Mouse (Mus musculus): ENCODE measurements around the gene Rassf4.

The Rassf4 gene

GRCm38 (mm10) chr6:116673471-116674282, at the start of gene Rassf4:
Gene Rassf4, minus strand, starts transcription at chr6:116673952.
- DNase-seq = peak; percentile 81

DNA sequence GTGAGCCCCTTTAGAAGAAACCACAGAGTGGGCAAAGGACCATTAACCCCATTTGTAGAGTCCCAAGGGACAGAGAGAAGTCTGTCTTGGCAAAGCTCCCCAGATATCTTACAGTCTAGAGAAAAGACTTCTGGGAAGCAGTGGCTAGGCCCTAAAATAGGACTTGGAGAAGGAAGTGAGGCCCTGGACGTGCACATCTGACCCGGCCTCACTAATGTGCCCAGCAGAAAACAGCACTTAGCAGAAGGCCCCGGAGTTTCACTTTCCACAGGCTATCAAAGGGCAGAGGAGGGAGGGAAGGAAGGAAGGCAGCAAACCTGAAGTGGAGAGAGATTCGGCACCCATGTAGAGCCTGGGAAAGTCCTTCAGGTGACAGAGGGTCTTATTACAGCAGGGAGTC, 45.2 kb upstream of the Rassf4 start:
- no peak for DNase-seq

DNA sequence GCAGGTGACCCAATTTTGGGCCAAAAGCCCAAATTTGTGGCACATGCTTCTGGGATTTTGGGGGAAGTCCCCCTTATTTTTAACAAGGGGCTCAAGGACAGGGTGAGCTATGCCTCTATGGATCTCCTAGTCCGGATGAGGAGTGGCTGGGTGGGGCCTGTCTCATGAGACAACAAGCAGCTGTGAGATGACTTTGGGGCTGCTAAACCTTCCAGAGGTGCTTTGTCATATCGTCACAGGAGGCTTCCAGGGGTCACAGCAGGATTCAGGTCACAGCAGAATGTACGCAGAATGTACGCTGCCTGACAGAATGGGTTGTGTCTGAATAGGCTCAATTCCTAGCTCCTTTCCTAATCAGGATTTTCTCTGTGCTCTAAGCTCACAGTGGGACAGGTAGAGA, 44.6 kb upstream of the Rassf4 start:
- DNase-seq = no peak

DNA sequence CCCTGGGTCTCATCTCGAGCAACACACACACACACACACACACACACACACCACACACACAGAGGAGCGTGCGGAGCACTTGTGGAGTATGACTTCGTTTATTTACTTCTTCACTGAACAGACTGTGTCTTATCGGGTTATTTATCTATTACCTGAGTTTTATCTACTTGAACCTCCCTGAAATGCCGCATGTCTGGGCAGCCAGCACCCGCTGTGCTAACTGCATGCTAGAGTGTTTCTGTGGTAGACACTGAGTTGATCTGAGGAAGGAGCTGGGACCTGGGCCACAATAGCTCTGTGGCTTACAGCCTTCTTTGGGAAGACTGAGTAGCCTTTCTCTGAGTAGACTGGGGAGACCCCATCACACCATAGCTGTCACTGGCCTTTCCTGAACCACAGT, 44.1 kb upstream of the Rassf4 start:
- DNase-seq = no peak

- no peak for DNase-seq
These were observed 42.9 kb upstream of the Rassf4 start, which contains the start of gene Tmem72 for GRCm38 (mm10) chr6:116716666-116717065. Gene Tmem72, minus strand, starts transcription at chr6:116716913.

DNA sequence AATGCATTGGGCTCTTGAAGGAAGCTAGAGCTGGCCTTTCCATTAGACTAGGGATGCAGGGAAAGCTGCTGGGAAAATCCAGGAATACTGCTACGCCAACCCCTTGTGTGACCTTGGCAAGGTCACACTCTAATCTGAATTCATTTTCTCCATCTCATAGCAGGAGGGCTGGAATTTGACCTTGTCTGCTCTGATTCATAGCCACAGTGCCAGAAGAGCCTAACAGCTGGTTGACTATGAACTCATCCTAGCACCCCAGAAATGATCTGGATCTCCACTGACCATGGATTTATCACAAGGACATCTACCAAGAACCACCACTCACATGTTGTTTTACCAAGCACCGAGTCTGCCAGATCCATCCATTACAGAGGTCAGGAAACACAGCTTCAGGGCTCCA, 41.4 kb upstream of the Rassf4 start:
- no peak for DNase-seq

DNA sequence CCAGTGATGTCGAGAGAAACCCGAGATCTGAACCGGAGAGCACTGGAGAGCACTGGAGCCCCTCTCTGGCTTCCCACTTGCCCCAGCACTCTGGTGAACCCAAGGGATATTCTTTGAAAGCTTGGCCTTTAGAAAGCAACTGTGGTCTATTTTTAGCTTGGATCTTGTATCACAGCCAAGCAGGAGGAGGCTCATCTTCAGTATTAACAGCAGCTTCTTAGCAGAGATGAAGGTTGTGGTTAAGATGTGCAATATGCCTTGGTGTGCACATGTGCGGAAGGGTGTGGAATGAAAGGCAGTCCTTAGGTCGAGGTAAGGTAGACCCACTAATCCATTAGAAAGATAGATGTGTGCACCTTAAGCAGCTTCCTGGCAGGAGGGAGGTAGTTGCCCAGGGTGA, 40.8 kb upstream of the Rassf4 start:
- DNase-seq = no peak

- DNase-seq = no peak
These were observed 40.2 kb upstream of the Rassf4 start for GRCm38 (mm10) chr6:116713966-116714365.

GRCm38 (mm10) chr6:116712503-116712902, 38.8 kb upstream of the Rassf4 start:
- no peak for DNase-seq

- DNase-seq = no peak
These were observed 38.3 kb upstream of the Rassf4 start for GRCm38 (mm10) chr6:116712062-116712461.

DNA sequence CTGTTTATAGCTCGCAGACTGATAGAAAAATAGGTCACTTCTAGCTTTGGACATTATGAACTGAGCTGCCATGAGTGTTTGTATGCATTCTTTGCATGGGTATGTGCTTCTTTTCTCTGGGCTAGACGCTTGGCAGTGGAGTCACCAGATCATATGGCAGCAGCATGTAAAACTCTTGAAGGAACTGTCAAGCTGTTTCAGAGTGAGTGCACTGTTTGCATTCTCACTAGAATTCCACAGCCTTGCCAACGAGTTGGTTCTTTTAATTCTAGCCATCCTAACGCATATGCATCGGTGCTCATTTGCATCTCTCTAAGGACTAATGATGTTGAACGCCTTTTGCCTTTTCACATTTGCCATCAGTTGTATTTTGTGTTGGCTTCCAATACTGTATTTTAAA, 30.6 kb upstream of the Rassf4 start:
- no peak for DNase-seq

GRCm38 (mm10) chr6:116700821-116701220, 27.1 kb upstream of the Rassf4 start:
- DNase-seq = no peak

DNA sequence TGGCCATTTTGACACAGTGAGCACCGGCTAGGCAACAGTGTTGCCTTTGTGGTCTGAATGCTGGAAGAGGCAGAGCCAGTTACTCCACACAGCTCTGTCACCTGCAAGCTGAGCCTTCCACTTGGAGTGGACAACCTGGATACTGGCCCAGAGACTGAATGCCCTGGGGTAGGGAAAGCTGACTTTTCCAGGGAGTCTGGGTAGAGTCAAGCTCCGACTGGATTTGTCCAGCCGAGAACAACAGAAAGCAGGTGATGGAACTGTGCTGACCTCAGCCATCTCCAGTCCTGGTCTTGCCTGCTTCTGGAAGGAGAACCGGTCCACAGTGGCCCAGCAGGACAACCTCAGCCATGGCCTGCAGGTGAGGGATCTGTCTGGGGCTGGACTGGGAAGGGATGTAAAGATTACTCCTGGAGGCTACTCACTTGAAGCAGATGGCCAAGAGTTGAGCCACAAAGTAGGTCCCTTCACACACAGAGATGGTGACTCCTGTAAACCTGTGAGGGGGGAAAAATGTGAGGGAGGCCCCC, 24.2 kb upstream of the Rassf4 start:
- no peak for DNase-seq

- DNase-seq = no peak
These were observed 23.7 kb upstream of the Rassf4 start for GRCm38 (mm10) chr6:116697413-116697812.

DNA sequence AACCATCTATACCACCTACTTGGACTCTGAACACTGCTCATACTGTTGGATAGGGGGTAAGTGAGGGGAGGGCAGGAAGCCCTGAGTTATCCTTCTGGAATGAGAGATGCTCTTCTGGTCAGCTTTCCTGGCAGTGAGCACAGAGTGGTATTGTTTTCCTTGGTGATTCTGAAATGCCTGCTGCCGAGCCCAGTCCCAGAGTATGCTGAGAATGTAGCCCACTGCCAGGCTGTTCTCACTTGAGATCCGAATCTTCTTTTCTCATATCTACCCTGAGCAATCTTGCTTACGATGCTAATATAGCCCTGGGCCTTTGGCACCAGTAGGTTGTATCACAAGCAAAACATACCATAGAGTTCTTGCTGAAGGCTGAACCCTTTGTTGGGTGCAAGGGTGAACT, 20.6 kb upstream of the Rassf4 start:
- DNase-seq = no peak

GRCm38 (mm10) chr6:116693639-116694038, 19.9 kb upstream of the Rassf4 start:
- no peak for DNase-seq

- peak; percentile 14 for DNase-seq
These were observed 8.6 kb upstream of the Rassf4 start for GRCm38 (mm10) chr6:116682317-116682716.

DNA sequence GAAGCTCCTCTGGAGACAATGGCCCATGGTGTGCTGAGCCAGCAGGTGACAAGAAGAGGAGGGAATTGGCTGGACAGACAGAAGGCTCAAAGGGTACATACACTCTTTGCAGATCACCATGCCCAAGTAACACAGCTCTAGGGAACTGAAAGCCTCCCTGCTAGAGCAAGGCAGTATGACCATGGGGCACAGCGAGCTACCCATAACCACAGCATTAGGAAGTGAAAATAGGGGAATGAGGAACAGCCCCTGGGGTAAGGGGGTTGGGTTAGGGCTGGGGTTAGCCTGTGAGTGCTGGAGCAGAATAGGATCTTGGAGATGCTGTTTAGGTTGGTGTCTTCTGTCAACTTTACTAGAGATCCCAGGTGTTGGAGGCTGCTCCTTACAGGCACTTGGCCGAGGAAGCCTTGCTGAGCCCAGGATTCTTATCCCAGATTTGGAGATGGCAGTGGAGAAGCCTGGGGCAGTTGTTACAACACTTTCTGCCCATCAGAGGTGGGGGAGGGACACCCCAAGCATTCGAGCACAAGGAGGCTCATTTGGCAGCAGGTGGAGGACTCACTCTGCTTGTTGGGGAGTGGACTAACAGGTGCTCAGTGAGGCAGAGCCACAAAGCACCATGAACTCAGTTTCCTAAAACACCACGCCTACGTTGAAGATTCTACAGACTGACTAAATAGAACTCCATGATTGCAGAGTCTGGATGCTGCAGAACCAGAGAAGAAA, 6.0 kb upstream of the Rassf4 start:
- no peak for DNase-seq

GRCm38 (mm10) chr6:116677321-116677720, 3.6 kb upstream of the Rassf4 start:
- no peak for DNase-seq

DNA sequence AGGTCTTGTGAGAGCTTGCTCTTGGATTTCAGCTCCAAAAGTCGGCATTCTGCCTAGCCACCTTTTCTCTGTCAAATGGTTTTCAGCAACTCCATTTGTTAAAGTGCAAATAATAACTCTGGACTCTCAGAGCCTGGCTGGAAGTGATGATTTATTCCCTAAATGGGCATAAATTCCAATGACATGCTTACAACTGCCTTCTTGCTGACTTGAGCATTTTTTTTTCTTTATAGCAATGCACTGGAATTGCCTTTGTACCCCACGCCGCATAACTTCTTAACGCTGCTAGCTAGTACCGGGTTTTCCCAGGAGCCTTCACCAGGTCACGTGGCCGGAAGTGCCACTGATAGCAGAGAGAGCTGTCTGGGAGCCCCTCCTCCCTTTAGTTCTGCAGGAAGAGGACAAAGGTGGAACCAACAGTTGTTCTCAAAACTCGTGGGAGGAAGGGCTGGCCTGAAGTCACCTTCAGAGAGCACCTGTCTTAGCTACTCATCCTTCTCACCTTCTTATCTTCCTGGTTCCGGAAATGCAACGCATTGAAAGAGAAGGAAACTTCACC, 2.7 kb upstream of the Rassf4 start:
- peak; percentile 14 for DNase-seq

DNA sequence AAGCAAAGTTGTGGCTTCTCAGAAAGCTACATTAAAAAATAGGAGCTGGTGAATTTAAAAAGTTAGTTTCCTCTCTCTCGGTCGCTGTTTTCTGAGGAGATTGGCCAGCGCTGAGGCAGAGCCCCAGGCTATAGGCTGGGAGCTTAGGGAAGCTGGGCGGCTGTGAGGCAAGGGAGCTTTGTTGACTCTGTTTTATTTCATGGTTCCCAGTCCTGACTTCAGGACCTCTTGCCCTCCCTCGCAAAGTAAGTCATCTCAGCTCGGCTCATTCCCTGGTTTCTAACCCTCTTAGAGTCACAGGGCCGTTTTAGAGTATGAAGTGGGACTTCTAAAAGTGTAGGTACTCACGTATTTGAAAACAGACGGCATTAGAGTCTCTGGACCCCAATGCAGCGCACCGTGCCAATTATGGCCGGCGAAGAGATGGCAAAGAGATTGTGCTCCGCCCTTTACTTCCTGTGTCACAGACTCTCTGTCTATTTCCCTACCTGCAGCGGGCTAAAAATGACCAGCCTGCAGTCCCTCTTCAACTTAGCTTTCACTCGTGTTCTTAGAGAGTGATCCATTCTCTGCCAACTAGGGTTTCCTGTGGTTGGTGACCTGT, 633 bp upstream of the Rassf4 start:
- DNase-seq = no peak

- DNase-seq = no peak
These were observed 1.4 kb downstream of the Rassf4 start for GRCm38 (mm10) chr6:116672349-116672748.

DNA sequence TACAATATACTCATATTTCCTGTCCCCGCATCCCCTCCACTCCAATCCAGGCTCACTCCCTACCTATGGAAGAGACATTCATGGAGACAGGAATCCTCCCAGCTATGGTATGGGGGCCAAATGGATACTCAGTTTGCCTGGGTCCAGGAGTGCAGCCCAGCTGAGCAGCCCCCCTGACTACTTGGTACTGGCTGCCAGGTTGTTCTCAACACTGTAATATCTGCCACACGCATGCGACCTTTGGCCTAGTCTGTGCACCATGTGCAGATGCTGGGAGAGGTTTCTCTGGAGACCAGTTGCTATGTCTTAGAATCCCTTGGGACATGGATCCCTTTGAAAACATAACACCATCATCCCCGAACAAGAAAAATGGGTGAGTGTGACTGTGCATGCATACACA, 2.0 kb downstream of the Rassf4 start:
- DNase-seq = no peak

Data from thymus, postnatal 25 days (tissue).